Mouse (Mus musculus) hindbrain, embryonic 16.5 days (tissue): ENCODE results near the gene Zbtb16. TPM values are rescaled to one million over a fixed set of nuclear protein-coding genes. Genes with fewer than 3 reads are reported as not detected.
A peak's percentile ranks its signal among the peaks of the same experiment; 100 is the strongest.

ENCODE experiments used
- ATAC-seq: fragments of 200-750 bp; cut with Nextera tagmentation; 2 replicates; pipeline ENCODE4 v1.8.0; 2017; ENCODE audit warnings: moderate TSS enrichment, moderate library complexity
- H3K27ac ChIP-seq: fragments of 300-500 bp; sonication (generic); 2 replicates; pipeline ENCODE4 v1.5.1; 2014; ENCODE audit warnings: low read depth, mild to moderate bottlenecking, control low read depth, low read length, moderate library complexity
- H3K27me3 ChIP-seq: fragments of 300-500 bp; sonication (generic); replicated peaks from 2 replicates; pipeline ENCODE4 v1.6.1; 2014; ENCODE audit warnings: low read length; ENCODE audit not compliant: control insufficient read depth, insufficient read depth
- H3K36me3 ChIP-seq: fragments of 300-500 bp; sonication (generic); 2 replicates; pipeline ENCODE4 v1.6.1; 2014; ENCODE audit warnings: mild to moderate bottlenecking, low read length, moderate library complexity, mixed read lengths; ENCODE audit not compliant: control insufficient read depth, insufficient read depth
- H3K4me1 ChIP-seq: fragments of 300-500 bp; sonication (generic); 2 replicates; pipeline ENCODE4 v1.6.1; 2014; ENCODE audit warnings: low read depth, low read length; ENCODE audit not compliant: control insufficient read depth, insufficient read depth
- H3K4me2 ChIP-seq: fragments of 300-500 bp; sonication (generic); 2 replicates; pipeline ENCODE4 v1.6.1; 2014; ENCODE audit warnings: mild to moderate bottlenecking, low read length, control low read depth, moderate library complexity
- H3K4me3 ChIP-seq: fragments of 300-500 bp; sonication (generic); 2 replicates; pipeline ENCODE4 v1.5.1; 2014; ENCODE audit warnings: mild to moderate bottlenecking, low read length, control low read depth, moderate library complexity
- H3K9ac ChIP-seq: fragments of 300-500 bp; sonication (generic); 2 replicates; pipeline ENCODE4 v1.6.1; 2014; ENCODE audit warnings: low read depth, mild to moderate bottlenecking, control low read depth, low read length, moderate library complexity
- H3K9me3 ChIP-seq: fragments of 300-500 bp; sonication (generic); 2 replicates; pipeline ENCODE4 v1.6.1; 2014; ENCODE audit warnings: mild to moderate bottlenecking, low read length, moderate library complexity; ENCODE audit not compliant: control insufficient read depth
- WGBS: fragments of 180-500 bp; shearing (Covaris S2); extraction: QIAGEN DNeasy Blood & Tissue Kit; methylation state at CpG from one replicate; pipeline ENCODE4 v1.1.7; 2014; 5-methylcytosine and 5-hydroxymethylcytosine counted together
- polyA plus RNA-seq: library from polyadenylated mRNA; unstranded; fragments of >200 nt; fragmentation: Nextera tagmentation; extraction: Ambion mirVana; gene quantifications from 2 replicates; pipeline ENCODE4 v1.2.1, GENCODE M21; 2015

The Zbtb16 gene
- polyA plus RNA-seq, 1 experiment from 2014 or later: 8.4 TPM

GRCm38 (mm10) chr9:48649098-48649766 lies 186.8 kb downstream of the Zbtb16 start:
- Histone ChIP-seq H3K4me1 (peaks cover 8% of the 10 kb centered on the region), H3K4me3 (peak overlapping the region; percentile 20; the same call in 1 of the 2 replicates)

DNA sequence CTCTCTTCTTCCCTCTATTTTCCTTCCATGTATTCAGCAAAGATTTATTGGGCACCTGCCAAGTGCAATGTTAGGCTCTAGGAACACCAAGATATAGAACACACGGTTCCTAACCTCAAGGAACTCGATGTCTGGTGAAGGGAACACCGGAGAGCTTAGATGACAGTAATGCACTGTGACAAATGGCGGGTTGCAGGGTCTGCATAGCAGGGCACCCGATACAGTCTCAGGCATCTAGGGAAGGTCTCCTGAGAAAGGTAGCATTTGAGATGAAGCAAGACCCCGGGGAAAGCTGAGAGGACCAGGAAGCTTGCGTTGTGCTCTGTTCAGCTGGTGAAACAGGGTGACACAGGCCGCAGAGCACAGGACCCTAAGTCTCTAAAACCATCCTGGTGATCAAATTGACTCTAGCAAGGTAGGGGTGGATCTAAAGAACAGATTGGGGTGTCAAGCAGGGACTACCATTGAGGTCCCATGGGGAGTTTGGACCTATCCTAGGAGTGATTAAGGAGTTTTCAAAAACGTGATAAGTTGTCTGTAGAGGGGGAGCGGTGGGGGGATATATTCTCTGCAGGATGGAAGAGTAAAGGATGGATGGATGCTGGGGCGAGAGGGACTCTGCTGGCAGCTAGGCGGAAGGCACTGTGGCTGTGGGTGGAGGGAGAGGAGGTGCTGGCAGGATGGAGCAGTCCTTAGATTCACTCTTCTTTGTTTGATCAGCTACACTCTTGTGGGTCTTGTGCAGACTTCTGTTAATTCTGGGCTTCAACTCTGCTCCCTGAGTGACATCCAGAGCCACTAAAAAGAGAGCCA lies 187.5 kb downstream of the Zbtb16 start:
- peak overlapping the region; percentile 46 for H3K4me2 ChIP-seq
- ATAC-seq: no peak
- H3K9ac ChIP-seq: no peak overlapping the region
- WGBS: 34% methylated on average over 12 of the region's 12 CpGs
- no peaks in the 10 kb centered on the region for H3K27me3 ChIP-seq
- H3K4me1 ChIP-seq: peaks cover 8% of the 10 kb centered on the region
- H3K27ac ChIP-seq: no peak overlapping the region
- H3K36me3 ChIP-seq: no peaks in the 10 kb centered on the region
- H3K4me3 ChIP-seq: no peak overlapping the region
- H3K9me3 ChIP-seq: no peaks in the 10 kb centered on the region

More at GRCm38 (mm10) chr9:48649098-48649766, 186.8 kb downstream of the Zbtb16 start:
- no peaks in the 10 kb centered on the region for H3K27me3 ChIP-seq
- peak overlapping the region; percentile 46 for H3K4me2 ChIP-seq
- H3K36me3 ChIP-seq: no peaks in the 10 kb centered on the region
- WGBS: 1% methylated on average over 20 of the region's 22 CpGs
- ATAC-seq: peak; percentile 56
- H3K9me3 ChIP-seq: no peaks in the 10 kb centered on the region
- H3K9ac ChIP-seq: peak overlapping the region; percentile 50; the same call in 1 of the 2 replicates
- H3K27ac ChIP-seq: peak overlapping the region; percentile 20; the same call in 1 of the 2 replicates

- Histone ChIP-seq H3K4me2 (no peak overlapping the region), H3K9me3 (no peaks in the 10 kb centered on the region), H3K36me3 (no peaks in the 10 kb centered on the region), H3K27ac (no peak overlapping the region), H3K4me3 (no peak overlapping the region), H3K4me1 (peaks cover 8% of the 10 kb centered on the region), H3K27me3 (no peaks in the 10 kb centered on the region), H3K9ac (0 out of 2 replicates have a peak overlapping the region, but pooled peaks have one; percentile 10)
- no peak for ATAC-seq
- 25% methylated on average over 10 of the region's 10 CpGs for WGBS
Observed at GRCm38 (mm10) chr9:48647648-48648284, 188.3 kb downstream of the Zbtb16 start.

DNA sequence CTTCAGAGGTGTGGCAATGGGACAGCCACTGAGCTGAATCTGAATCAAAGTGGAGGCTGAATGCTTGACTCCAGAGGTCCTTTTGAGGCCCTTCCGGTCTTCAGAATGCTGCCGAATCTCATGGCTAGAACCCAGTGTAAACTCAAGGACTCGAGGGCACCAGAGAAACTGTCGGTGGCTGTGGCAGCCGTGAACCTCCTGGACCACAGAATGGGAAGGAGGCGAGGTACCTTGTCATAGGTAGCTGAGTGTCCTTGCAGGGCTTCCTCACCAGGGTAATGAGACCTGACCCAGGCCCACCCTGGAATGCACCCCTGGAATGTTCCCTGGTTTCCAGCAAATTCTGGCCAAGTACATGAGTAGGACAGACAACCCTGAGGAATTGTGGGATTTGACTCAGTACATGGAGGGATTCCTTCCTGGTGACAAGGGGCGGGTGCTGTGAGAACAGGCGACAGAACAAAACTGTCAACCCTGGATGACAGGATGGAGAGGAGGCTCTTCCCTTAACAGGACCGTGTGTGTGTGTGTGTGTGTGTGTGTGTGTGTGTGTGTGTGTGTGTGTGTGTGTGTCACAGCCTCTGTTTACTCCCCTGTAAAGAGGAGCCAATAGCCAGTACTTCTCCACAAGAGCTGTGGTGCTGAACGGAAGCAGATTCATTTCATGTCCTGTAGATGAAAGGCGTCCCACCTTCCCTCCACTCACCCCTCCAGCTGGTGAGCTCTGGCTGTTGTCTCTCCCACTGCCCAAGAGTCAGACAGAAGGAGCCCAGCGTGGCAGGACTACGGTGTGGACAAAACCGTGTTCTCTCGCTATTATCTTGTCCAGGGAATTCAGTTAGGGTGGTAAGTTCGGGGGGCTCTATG lies 189.0 kb downstream of the Zbtb16 start:
- 49% methylated on average over 16 of the region's 16 CpGs for WGBS
- Histone ChIP-seq H3K4me1 (peaks cover 8% of the 10 kb centered on the region), H3K4me3 (no peak overlapping the region), H3K9me3 (no peaks in the 10 kb centered on the region), H3K9ac (no peak overlapping the region), H3K4me2 (no peak overlapping the region), H3K27me3 (no peaks in the 10 kb centered on the region), H3K27ac (no peak overlapping the region), H3K36me3 (no peaks in the 10 kb centered on the region)
- ATAC-seq: no peak

DNA sequence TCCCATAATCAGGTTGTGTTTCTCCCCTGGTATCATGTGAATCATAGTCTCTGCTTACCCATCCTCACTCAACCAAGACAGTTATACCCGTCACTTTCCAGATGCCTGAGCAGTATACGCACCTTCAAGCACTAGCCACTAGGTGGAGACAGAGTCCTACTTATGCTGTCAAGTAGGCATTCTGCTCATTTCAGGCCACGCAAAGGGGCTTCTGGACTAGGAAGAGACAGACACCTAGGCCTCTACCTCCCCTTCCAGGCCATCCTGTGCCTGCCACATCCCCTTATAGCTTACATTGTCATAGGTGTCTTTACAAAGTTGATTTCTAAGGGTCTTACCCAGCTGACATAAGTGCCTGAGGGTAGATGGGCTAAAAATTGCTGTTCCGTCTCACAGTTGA lies 189.8 kb downstream of the Zbtb16 start:
- Histone ChIP-seq H3K9ac (no peak overlapping the region), H3K9me3 (no peaks in the 10 kb centered on the region), H3K4me1 (peaks cover 8% of the 10 kb centered on the region), H3K4me3 (no peak overlapping the region), H3K4me2 (no peak overlapping the region), H3K27ac (no peak overlapping the region), H3K27me3 (no peaks in the 10 kb centered on the region), H3K36me3 (no peaks in the 10 kb centered on the region)
- peak; percentile 67 for ATAC-seq
- 19% methylated on average over 4 of the region's 4 CpGs for WGBS

- peaks cover 8% of the 10 kb centered on the region for H3K4me1 ChIP-seq
- no peak overlapping the region for H3K4me3 ChIP-seq
- no peak for ATAC-seq
- no peaks in the 10 kb centered on the region for H3K36me3 ChIP-seq
- WGBS: 62% methylated on average over 4 of the region's 4 CpGs
- no peak overlapping the region for H3K9ac ChIP-seq
- H3K27me3 ChIP-seq: no peaks in the 10 kb centered on the region
- no peaks in the 10 kb centered on the region for H3K9me3 ChIP-seq
- H3K27ac ChIP-seq: no peak overlapping the region
- H3K4me2 ChIP-seq: no peak overlapping the region
Observed at GRCm38 (mm10) chr9:48645648-48646126, 190.3 kb downstream of the Zbtb16 start.

GRCm38 (mm10) chr9:48644926-48645647 lies 190.9 kb downstream of the Zbtb16 start:
- Histone ChIP-seq H3K9me3 (no peaks in the 10 kb centered on the region), H3K27me3 (no peaks in the 10 kb centered on the region), H3K4me2 (no peak overlapping the region), H3K36me3 (no peaks in the 10 kb centered on the region), H3K9ac (no peak overlapping the region), H3K4me1 (peaks cover 8% of the 10 kb centered on the region), H3K4me3 (no peak overlapping the region), H3K27ac (no peak overlapping the region)
- 50% methylated on average over 13 of the region's 13 CpGs for WGBS
- no peak for ATAC-seq

DNA sequence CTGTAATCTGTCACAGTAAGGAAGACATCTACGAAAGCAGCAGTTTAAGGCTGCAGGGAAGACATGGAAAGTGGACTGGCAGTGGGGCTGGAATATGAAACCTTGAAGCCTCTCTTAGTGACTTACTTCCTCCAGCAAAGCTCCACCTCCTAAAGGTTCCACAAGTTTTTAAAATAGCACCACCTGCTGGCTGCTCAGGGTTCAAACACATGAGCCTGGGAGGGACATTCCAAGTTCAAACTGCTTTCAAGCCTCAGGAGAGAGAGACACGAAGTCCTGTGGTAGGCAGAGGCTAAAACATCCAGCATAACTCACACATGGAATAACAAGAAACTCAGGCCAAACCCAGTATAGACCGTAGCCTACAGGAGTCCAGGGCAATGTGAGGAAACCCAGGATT lies 191.6 kb downstream of the Zbtb16 start:
- no peak for ATAC-seq
- H3K27ac ChIP-seq: no peak overlapping the region
- WGBS: 89% methylated on average over 3 of the region's 3 CpGs
- no peaks in the 10 kb centered on the region for H3K36me3 ChIP-seq
- H3K4me3 ChIP-seq: no peak overlapping the region
- no peaks in the 10 kb centered on the region for H3K9me3 ChIP-seq
- H3K4me1 ChIP-seq: peaks cover 7% of the 10 kb centered on the region
- H3K27me3 ChIP-seq: no peaks in the 10 kb centered on the region
- H3K9ac ChIP-seq: no peak overlapping the region
- H3K4me2 ChIP-seq: no peak overlapping the region
